Mouse (Mus musculus) right cerebral cortex, adult 2 months (tissue): ENCODE data around the gene Slfn2.
A peak's percentile ranks its signal among the peaks of the same experiment; 100 is the strongest.
"Not testable (repeated sequence)": the region's sequence is repeated elsewhere in the genome, so short reads cannot be mapped to it uniquely, and the experiment has no call there.

Experiments
- DNase-seq, 2 experiments: peaks; one replicate each; pipeline ENCODE4 v3.0.0; 2021 to 2022; ENCODE audit warnings: low spot score in 2 of 2

Gene Slfn2

DNA sequence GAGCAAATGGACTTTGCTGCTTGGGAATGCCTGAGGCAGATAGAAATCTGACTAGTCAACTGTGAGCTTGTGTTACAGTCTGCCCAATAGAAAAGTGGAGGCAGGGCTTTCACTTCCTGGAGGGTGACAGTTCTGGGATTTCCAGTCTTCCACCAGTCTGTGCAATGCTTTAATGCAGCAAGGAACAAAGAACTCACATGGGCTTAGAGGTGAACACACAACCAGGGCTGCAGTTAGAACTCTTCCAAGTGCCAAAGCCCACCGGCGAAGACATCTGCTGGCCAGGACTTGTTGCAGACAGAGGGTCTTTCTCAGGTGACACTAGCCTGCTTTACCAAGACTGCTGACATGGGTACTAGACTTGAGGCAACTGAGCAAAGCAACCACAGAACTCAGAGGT is at the start of gene Slfn2:
Gene Slfn2 (plus strand): TSS at position 167 of the 400 bp plus-strand sequence.
- no peak for DNase-seq

- DNase-seq: no peak
These were observed 48.8 kb upstream of the Slfn2 start for GRCm38 (mm10) chr11:83016093-83016492.

DNA sequence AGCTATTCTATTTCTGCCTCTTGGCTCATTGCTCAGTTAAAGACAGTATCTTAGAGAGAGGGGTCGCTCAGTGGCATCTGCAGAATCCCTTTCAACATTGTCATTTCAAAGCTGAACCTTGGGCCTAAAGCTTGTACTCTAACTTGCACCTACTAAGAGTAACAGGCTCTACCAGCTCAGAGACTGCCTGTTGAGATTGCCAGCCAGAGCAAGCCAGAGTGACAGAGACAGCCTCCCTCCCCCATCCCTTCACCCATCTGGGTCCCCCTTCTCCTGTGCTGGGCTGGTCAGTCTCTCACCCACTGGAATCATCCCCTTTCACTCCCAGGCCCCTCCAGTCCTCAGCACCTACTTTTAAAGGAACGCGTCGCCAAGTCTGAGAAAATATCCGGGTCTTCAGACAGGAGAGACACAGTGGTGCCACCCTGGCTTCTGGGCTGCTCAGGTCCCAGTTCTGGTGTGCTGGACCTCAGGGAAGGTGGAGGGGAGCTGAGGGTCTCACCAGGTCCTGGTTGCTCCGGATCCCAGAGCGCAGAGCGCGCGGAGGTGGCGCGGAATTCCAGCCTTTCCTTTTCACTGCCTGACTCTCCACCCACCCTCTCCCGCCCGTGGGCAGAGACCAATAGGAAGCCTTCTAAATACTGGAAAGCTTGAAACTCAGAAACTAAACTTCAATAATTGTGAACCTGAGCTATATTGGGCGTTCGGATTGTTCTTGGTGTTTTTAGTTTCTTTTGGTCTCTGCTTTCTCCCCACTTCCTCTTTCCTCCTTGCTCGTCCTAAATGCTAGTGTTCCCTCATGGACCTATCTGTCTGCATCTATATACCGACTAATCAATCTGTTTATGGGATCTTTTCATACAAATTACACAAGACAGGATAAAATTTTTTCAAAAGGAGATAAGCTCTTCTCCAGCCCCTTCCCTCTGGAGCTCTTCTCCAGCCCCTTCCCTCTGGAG is 45.1 kb upstream of the Slfn2 start:
- DNase-seq: not testable (repeated sequence)

- no peak for DNase-seq
These were observed 44.3 kb upstream of the Slfn2 start, which contains the start of gene Slfn8 for GRCm38 (mm10) chr11:83020621-83021020. Slfn8 (minus strand) TSS chr11:83020810.

DNA sequence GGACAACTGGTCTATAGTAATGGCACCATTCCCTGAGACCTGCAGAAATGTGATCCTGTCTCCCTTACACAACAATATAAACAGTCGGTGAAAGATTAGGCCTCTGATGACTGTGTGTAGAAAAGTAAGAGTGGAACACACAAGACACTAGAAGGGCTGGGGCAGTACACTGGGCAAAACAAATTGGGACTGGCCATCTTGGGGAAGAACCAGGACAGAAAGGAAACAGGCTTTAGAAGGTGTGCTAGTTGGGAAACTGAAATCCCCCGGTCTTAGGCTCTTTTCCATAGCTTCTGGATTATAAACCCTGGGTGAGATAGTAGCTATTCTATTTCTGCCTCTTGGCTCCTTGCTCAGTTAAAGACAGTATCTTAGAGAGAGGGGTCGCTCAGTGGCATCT is 26.2 kb upstream of the Slfn2 start:
- not testable (repeated sequence) for DNase-seq

GRCm38 (mm10) chr11:83039156-83039555 is 25.8 kb upstream of the Slfn2 start:
- no peak for DNase-seq

DNA sequence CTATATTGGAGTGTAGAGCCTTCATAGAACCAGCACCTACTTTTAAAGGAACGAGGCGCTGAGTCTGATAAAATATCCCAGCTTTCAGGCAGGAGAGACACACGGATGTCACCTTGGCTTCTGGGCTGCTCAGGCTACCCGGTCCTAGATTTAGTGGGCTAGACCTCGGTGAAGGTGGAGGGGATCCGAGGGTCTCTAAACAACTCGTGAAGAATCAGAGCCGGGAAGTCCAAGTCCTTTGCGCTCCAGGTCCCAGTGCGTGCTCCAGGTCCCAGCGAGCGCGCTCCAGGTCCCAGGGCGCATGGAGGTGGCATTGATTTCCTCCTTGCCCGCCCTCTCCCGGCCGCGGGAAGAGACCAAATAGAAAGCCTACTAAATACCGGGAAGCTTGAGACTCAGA is 25.1 kb upstream of the Slfn2 start:
- no peak for DNase-seq

DNA sequence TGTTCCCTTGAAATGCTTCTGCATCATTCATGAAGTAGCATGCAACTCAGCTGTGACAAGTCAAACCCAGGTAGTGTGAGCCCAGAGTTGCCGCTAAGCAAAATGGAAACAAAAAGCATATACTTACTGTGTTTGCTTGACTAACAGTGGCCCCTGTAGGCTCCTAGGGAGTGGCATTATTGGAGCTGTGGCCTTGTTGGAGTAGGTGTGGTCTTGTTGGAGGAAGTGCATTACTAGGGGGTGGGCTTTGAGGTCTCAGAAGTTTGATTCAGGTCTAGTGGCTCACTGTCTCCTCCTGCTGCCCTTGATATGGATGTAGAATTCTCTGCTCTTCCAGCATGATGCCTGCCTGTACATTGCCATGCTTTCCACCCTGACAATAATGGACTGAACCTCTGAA is 24.6 kb upstream of the Slfn2 start:
- no peak for DNase-seq

DNA sequence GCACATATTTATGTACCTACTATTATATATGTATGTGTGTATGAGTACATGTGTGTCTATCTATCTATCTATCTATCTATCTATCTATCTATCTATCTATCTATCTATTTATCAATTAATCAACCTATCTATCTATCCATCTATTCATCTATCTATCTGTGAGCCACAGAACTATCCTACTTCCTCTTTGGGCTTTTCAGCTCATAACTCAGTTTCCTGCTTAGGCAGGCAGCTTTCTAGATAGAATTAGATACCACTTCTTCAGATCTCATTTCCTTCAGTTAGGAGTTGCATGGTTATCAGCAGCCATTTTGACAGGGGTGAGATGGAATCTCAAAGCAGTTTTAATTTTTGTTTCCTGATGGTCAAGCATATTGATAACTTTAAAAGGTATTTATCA is 23.9 kb upstream of the Slfn2 start:
- no peak for DNase-seq

- no peak for DNase-seq
These were observed 21.0 kb upstream of the Slfn2 start for GRCm38 (mm10) chr11:83043891-83044290.

DNA sequence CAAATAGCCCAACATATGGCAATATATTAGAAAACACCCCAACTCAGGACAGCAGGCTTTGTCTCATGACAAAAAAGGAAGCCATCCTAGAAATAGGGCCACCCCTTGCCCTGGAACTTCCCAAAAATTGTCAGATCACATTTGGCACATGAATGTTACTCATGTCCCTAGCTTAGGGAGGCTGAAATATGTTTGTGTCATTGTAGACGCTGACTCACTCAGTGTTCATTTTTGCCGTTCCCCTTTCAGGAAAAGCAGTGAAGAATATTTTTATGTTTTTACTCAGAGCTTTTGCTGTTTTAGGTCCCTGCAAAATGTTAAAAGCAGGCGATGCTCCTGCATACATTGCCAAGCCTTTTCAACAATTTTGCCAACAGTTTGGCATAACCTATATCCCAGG is 19.3 kb upstream of the Slfn2 start:
- DNase-seq: no peak

DNA sequence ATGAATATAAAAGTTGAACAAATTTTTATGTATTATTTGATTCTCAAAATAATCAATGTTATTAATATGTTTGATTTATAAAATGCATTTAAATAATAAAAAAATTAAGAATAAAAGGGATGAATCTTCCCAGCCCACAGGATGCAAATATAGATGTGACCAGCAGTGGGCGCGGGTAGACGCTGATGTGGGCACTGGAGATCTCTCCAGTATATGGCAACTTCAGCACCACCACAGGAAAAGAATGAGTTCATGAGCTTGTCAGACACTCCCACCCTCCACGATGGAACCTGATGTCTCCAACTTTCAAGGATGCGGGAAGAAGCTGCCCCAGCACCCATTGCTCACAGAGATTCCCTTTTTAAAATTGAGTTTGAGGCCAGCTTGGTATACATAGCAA is 7.0 kb upstream of the Slfn2 start:
- DNase-seq: peak; percentile 50 to 54

DNA sequence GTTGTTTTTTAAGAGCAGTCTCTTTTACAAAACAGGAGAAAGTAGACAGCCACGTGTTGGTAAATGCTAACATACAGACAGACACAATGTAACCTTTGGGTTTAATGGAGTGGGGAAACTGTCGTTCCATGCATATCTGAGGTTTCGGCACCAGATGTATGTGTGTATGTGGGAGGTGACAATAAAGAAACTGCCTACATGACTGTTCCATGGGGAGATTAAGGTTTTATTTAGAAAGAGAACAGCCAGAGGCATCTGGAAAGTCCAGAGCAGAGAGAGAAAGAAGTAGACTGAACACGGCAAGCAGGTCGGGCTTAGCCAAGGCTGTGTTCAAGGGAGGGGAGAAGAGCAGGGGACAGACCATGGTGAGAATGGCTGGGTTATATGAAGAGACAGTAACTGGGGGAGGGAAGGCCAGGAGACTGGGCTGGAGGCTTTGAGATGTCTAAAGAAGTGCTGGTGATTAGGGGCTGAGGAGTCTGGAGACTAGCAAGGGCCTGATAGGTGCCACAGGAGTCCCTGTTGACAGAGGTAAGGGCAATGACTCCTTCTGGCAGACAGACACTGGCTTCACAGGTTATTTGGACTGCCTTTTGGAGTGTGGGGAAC is 4.4 kb upstream of the Slfn2 start:
- no peak for DNase-seq

- no peak for DNase-seq
These were observed 3.1 kb upstream of the Slfn2 start for GRCm38 (mm10) chr11:83061806-83062205.

DNA sequence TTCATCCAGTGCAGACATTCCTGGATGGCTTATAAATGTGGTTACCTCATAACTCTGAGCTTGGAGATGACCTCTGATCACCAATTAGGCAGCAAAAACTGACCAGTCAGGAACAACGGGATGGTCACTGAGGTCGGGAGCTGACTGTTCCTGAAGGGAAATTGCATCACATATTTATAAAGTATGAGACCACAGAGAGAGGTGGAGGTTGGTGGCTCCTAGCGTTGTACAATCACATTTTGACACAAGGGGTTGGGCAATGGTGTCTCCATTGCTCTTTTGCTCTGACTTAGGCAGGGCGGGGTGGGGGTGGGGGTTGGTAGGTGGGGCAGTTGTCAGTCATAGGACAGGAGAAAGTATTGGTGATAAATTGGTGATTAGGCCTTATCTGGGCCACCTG is 1.8 kb upstream of the Slfn2 start:
- DNase-seq: no peak

DNA sequence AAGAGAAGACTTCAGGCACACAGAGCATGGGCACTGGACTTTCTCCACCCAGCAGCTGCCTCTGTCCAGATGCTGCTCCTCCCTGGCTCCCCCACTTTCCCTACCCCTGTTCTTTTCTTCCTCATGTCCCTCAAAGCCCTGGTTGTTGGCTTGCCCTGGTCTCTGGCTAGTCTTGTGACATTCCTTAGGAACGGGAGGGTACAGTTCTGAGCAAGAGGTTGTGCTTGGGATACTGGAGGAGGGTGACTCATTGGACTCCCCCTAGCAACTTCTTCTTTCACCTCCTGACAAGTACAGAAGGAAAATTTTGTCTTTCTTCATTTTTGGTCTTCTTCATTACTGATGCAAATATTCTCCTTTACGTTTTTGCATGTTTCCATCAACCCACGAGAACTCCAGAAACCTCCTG is 967 bp upstream of the Slfn2 start:
- no peak for DNase-seq

DNA sequence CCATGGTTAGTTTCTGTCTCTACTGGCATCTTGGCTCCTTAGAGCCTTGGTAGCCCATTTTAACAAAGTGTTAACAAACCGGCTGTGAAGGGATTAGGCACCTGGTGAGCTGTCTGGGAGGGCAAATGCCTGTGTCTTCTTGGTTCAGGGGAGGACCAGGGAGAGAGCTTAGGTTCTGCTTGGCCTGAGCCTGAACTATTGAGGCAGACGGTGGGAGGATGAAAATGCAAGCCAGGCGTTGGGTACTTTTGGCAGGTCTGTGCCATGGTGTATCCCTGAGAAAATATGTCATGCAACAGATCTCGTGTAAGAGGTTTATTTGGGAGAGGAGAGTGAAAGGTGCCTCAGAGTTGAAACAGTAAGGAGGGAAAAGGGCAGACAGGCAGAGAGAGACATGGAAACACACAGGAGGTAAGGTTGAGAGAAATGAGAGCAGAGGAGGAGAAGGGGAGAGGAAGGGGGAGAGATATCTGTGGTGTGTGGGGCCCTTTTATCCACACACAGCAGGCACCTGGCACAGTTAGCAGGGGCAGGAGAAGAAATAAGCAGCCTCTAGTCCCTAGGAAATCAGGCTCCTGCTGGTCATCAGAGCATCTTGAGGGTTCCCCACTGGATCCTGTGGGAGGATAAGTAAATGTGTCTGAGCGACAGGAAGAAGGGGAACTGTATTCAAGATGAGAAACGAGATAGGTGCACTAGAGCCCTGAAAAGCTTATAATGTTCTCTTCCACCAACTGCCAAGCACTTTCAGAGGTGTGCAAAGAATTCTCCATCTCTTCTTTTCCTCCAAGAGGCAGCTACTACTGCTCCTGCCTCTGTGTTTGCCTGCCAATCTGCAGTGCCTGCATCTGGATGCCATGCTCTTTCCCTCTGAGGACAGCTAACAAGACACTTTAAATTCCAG is 781 bp downstream of the Slfn2 start:
- DNase-seq: no peak

GRCm38 (mm10) chr11:83066640-83067531 is 2.0 kb downstream of the Slfn2 start:
- no peak for DNase-seq

DNA sequence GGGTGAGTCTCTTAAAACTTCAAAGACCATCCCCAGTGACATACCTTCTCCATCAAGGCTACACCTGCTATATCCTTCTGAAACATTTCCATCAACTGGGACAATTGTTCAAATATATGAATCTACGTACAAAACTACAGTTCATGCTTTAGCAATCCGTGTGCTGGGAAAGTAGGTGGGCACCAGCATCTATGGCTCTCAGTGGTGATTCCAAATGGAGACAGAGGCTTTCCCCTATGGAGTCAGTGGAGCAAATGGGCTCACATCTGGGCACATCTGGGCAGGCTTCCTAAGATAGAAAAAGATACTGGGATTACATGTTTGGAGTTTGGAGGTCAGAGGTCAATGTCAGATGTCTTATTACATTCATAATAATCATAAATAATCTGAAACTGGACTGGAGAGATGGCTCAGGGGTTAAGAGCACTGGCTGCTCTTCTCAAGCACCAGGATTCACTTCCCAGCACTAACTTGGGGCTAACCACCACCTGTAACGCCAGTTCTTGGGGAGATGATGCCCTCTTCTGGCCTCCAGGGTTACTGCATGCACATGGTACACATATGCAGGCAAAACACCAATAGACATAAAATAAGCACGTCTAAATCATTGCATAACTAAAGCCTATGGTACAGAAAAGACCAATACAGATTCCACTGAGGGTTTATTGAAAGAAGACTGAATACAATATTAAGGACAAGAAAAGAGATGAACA is 3.2 kb downstream of the Slfn2 start:
- no peak for DNase-seq

DNA sequence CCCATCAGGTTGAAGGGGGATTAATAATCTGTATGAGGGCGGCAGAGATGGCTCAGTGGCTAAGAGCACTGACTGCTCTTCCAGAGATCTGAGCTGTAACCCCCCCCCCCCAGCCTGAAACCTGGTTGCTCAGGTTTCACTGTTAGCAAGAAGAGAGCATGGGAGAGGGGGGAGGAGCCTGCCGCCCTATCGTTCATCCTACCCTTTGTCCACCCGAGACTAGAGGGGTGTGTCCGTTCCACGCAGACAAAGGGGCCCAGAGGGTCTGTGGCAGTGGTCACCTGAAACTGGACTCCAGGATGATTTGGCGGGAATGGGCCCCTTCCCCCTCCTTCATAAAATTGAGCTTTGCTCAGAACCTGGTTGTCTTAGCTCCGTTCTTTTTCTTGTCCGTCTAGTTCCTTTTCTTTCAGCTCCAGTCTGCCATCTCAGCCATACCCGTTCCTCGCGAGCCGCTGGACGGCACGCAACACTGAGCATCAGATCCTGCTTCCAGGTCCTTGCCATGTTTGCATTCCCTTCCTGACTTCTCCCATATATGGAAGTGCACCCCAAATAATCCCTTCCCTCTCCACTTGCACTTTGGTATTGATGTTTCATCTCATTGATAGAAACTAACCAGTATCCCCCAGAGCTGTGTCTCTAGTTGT is 5.5 kb downstream of the Slfn2 start:
- no peak for DNase-seq
